Mouse (Mus musculus): Measurements from ENCODE around the gene Rtraf. TPM values are rescaled to one million over a fixed set of nuclear protein-coding genes. Genes with fewer than 3 reads are reported as not detected.
"Not testable (repeated sequence)": the region's sequence is repeated elsewhere in the genome, so short reads cannot be mapped to it uniquely, and the experiment has no call there.

The Rtraf gene
- 100.0 and 110 TPM in 2 replicates for polyA plus RNA-seq (2012; ENCODE audit: insufficient read depth, insufficient read length, missing spikeins)

- Histone ChIP-seq H3K4me3 (ENCODE audit: insufficient read depth, low read length) (peak within 1 kb of the TSS; percentile 92), H3K27ac (ENCODE audit: insufficient read depth, low read depth, low read length) (peak within 1 kb of the TSS; percentile 59), H3K4me1 (ENCODE audit: control insufficient read depth, insufficient read depth, low read length) (peaks cover 8% of the 10 kb centered on the region)
- TF ChIP-seq CTCF (IDR thresholded peaks at IDR 0.05; ENCODE audit: low read depth, low read length) (no peak), POLR2A (IDR thresholded peaks at IDR 0.05; ENCODE audit: borderline replicate concordance, low read depth, low read length) (no peak)
Measured at GRCm38 (mm10) chr14:19823321-19824142, at the start of gene Rtraf. Rtraf (minus strand) TSS chr14:19823824.

- no peaks in the 10 kb centered on the region for H3K4me1 ChIP-seq (ENCODE audit: control insufficient read depth, insufficient read depth, low read length)
Measured at GRCm38 (mm10) chr14:19867286-19867935, 43.8 kb upstream of the Rtraf start.

GRCm38 (mm10) chr14:19865121-19865520, 41.5 kb upstream of the Rtraf start:
- H3K4me1 ChIP-seq (ENCODE audit: control insufficient read depth, insufficient read depth, low read length); H3K4me3 ChIP-seq (ENCODE audit: insufficient read depth, low read length); H3K27ac ChIP-seq (ENCODE audit: insufficient read depth, low read depth, low read length): not testable (repeated sequence)

More at GRCm38 (mm10) chr14:19867286-19867935, 43.8 kb upstream of the Rtraf start:
- TF ChIP-seq CTCF (IDR thresholded peaks at IDR 0.05; ENCODE audit: low read depth, low read length): no peak
- no peak for TF ChIP-seq POLR2A (IDR thresholded peaks at IDR 0.05; ENCODE audit: borderline replicate concordance, low read depth, low read length)
- no peak overlapping the region for H3K4me3 ChIP-seq (ENCODE audit: insufficient read depth, low read length)
- H3K27ac ChIP-seq (ENCODE audit: insufficient read depth, low read depth, low read length): no peak overlapping the region

GRCm38 (mm10) chr14:19861311-19862080, 37.9 kb upstream of the Rtraf start:
- Histone ChIP-seq H3K4me1 (ENCODE audit: control insufficient read depth, insufficient read depth, low read length) (peaks cover 4% of the 10 kb centered on the region), H3K27ac (ENCODE audit: insufficient read depth, low read depth, low read length) (no peak overlapping the region), H3K4me3 (ENCODE audit: insufficient read depth, low read length) (no peak overlapping the region)
- TF ChIP-seq POLR2A (IDR thresholded peaks at IDR 0.05; ENCODE audit: borderline replicate concordance, low read depth, low read length) (no peak), CTCF (IDR thresholded peaks at IDR 0.05; ENCODE audit: low read depth, low read length) (no peak)

GRCm38 (mm10) chr14:19860281-19860680, 36.7 kb upstream of the Rtraf start:
- H3K4me3 ChIP-seq (ENCODE audit: insufficient read depth, low read length): no peak overlapping the region
- no peak overlapping the region for H3K27ac ChIP-seq (ENCODE audit: insufficient read depth, low read depth, low read length)
- H3K4me1 ChIP-seq (ENCODE audit: control insufficient read depth, insufficient read depth, low read length): peaks cover 4% of the 10 kb centered on the region
- TF ChIP-seq CTCF (IDR thresholded peaks at IDR 0.05; ENCODE audit: low read depth, low read length): no peak
- no peak for TF ChIP-seq POLR2A (IDR thresholded peaks at IDR 0.05; ENCODE audit: borderline replicate concordance, low read depth, low read length)

- peaks cover 4% of the 10 kb centered on the region for H3K4me1 ChIP-seq (ENCODE audit: control insufficient read depth, insufficient read depth, low read length)
- TF ChIP-seq CTCF (IDR thresholded peaks at IDR 0.05; ENCODE audit: low read depth, low read length) (no peak), POLR2A (IDR thresholded peaks at IDR 0.05; ENCODE audit: borderline replicate concordance, low read depth, low read length) (no peak)
- H3K27ac ChIP-seq (ENCODE audit: insufficient read depth, low read depth, low read length): no peak overlapping the region
- no peak overlapping the region for H3K4me3 ChIP-seq (ENCODE audit: insufficient read depth, low read length)
Measured at GRCm38 (mm10) chr14:19858808-19859776, 35.5 kb upstream of the Rtraf start.

GRCm38 (mm10) chr14:19858279-19858678, 34.7 kb upstream of the Rtraf start:
- Histone ChIP-seq H3K4me3 (ENCODE audit: insufficient read depth, low read length) (no peak overlapping the region), H3K27ac (ENCODE audit: insufficient read depth, low read depth, low read length) (no peak overlapping the region), H3K4me1 (ENCODE audit: control insufficient read depth, insufficient read depth, low read length) (peaks cover 4% of the 10 kb centered on the region)
- TF ChIP-seq CTCF (IDR thresholded peaks at IDR 0.05; ENCODE audit: low read depth, low read length): no peak
- TF ChIP-seq POLR2A (IDR thresholded peaks at IDR 0.05; ENCODE audit: borderline replicate concordance, low read depth, low read length): no peak

GRCm38 (mm10) chr14:19853471-19853870, 29.8 kb upstream of the Rtraf start:
- no peak overlapping the region for H3K4me3 ChIP-seq (ENCODE audit: insufficient read depth, low read length)
- H3K27ac ChIP-seq (ENCODE audit: insufficient read depth, low read depth, low read length): no peak overlapping the region
- H3K4me1 ChIP-seq (ENCODE audit: control insufficient read depth, insufficient read depth, low read length): peaks cover 4% of the 10 kb centered on the region
- no peak for TF ChIP-seq POLR2A (IDR thresholded peaks at IDR 0.05; ENCODE audit: borderline replicate concordance, low read depth, low read length)
- TF ChIP-seq CTCF (IDR thresholded peaks at IDR 0.05; ENCODE audit: low read depth, low read length): no peak
